Mouse (Mus musculus) bone marrow macrophage, adult 2 months (primary cell): ENCODE measurements around the gene Pcp4.

Experiments used
- CTCF ChIP-seq: IDR thresholded peaks from 2 replicates; pipeline ENCODE4 v1.5.1; 2012; ENCODE audit warnings: low read depth, mild to moderate bottlenecking, low read length, moderate library complexity
- POLR2A ChIP-seq: IDR thresholded peaks from 2 replicates; pipeline ENCODE4 v1.6.1; 2012; ENCODE audit warnings: mild to moderate bottlenecking, low read depth, low read length, borderline replicate concordance

DNA sequence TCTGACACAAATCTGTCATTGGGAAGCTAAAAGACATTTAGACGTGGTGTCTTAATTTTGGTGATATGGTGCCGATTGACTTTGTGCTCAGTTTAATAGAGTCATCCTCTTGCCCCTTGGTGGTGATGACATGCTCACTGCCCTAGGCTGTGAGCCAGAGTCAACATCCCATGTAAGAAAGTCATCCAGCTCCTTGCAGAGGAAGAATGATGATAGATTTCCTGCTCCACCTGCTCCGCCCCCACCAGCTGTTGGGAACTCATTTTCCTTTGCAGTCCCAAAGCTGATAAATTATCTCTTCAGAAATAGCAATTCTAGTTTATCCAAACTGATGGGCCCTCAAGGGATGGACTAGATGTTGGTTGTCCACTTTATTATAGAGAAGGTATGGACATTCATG, 89.2 kb downstream of the Pcp4 start:
- TF ChIP-seq POLR2A (no peak), CTCF (no peak)
